Mouse (Mus musculus) right cerebral cortex, postnatal 4 days (tissue): Measurements from ENCODE around the gene Timd2.
"Not testable (repeated sequence)": the region's sequence is repeated elsewhere in the genome, so short reads cannot be mapped to it uniquely, and the experiment has no call there.

Experiments used
- DNase-seq: peaks from one replicate; pipeline ENCODE4 v3.0.0-alpha.2; 2022

Timd2 gene

GRCm38 (mm10) chr11:46652476-46652875 lies 54.4 kb downstream of the Timd2 start:
- DNase-seq: no peak

GRCm38 (mm10) chr11:46649655-46650054 lies 57.2 kb downstream of the Timd2 start:
- DNase-seq: not testable (repeated sequence)

GRCm38 (mm10) chr11:46644824-46645223 lies 62.0 kb downstream of the Timd2 start:
- DNase-seq: no peak

GRCm38 (mm10) chr11:46636568-46636967 lies 70.3 kb downstream of the Timd2 start:
- no peak for DNase-seq

- DNase-seq: not testable (repeated sequence)
These were observed 71.3 kb downstream of the Timd2 start for GRCm38 (mm10) chr11:46635516-46635915.

GRCm38 (mm10) chr11:46631635-46632034 lies 75.2 kb downstream of the Timd2 start:
- peak; percentile 35 for DNase-seq

- no peak for DNase-seq
These were observed 77.6 kb downstream of the Timd2 start, which contains the start of gene Dppa1 for GRCm38 (mm10) chr11:46629211-46629795. Gene Dppa1 (minus strand): TSS chr11:46629261.

GRCm38 (mm10) chr11:46620414-46621168 lies 86.3 kb downstream of the Timd2 start:
- no peak for DNase-seq

GRCm38 (mm10) chr11:46619929-46620328 lies 86.9 kb downstream of the Timd2 start:
- DNase-seq: no peak
